Mouse (Mus musculus): Measurements from ENCODE around the gene Serpina1b. TPM values are rescaled to one million over a fixed set of nuclear protein-coding genes. Genes with fewer than 3 reads are reported as not detected.
"Not testable (repeated sequence)": the region's sequence is repeated elsewhere in the genome, so short reads cannot be mapped to it uniquely, and the experiment has no call there.

The Serpina1b gene
- polyA plus RNA-seq, 1 experiment, result not detected

GRCm38 (mm10) chr12:103735566-103735965 lies 94.6 kb downstream of the Serpina1b start:
- H3K9me3 ChIP-seq; H3K27me3 ChIP-seq (replicated peaks); H3K4me3 ChIP-seq (replicated peaks); H3K36me3 ChIP-seq (replicated peaks; ENCODE audit: low read length); H3K4me1 ChIP-seq: not testable (repeated sequence)

GRCm38 (mm10) chr12:103735101-103735500 lies 95.1 kb downstream of the Serpina1b start:
- H3K27me3 ChIP-seq (replicated peaks); H3K36me3 ChIP-seq (replicated peaks; ENCODE audit: low read length); H3K4me3 ChIP-seq (replicated peaks); H3K9me3 ChIP-seq; H3K4me1 ChIP-seq: not testable (repeated sequence)

GRCm38 (mm10) chr12:103711537-103711936 lies 118.6 kb downstream of the Serpina1b start:
- no peaks in the 10 kb centered on the region for H3K36me3 ChIP-seq (replicated peaks; ENCODE audit: low read length)
- H3K4me3 ChIP-seq (replicated peaks), result no peak overlapping the region
- no peaks in the 10 kb centered on the region for H3K4me1 ChIP-seq
- H3K27me3 ChIP-seq (replicated peaks), result no peaks in the 10 kb centered on the region
- peaks cover 22% of the 10 kb centered on the region; the same call in 1 of the 2 replicates for H3K9me3 ChIP-seq
- no peak for TF ChIP-seq FLI1 (IDR thresholded peaks at IDR 0.05; ENCODE audit: low read length)
- no peak for TF ChIP-seq GATA1 (IDR thresholded peaks at IDR 0.05; ENCODE audit: borderline replicate concordance, low read length)

- H3K4me1 ChIP-seq, result no peaks in the 10 kb centered on the region
- H3K4me3 ChIP-seq (replicated peaks), result no peak overlapping the region
- no peaks in the 10 kb centered on the region for H3K27me3 ChIP-seq (replicated peaks)
- no peaks in the 10 kb centered on the region for H3K36me3 ChIP-seq (replicated peaks; ENCODE audit: low read length)
- TF ChIP-seq FLI1 (IDR thresholded peaks at IDR 0.05; ENCODE audit: low read length), result no peak
- TF ChIP-seq GATA1 (IDR thresholded peaks at IDR 0.05; ENCODE audit: borderline replicate concordance, low read length), result no peak
- H3K9me3 ChIP-seq, result peaks cover 20% of the 10 kb centered on the region; the same call in 1 of the 2 replicates
Observed at GRCm38 (mm10) chr12:103710405-103710804, 119.8 kb downstream of the Serpina1b start.

GRCm38 (mm10) chr12:103706113-103706512 lies 124.1 kb downstream of the Serpina1b start:
- Histone ChIP-seq H3K4me1 (no peaks in the 10 kb centered on the region), H3K36me3 (replicated peaks; ENCODE audit: low read length) (no peaks in the 10 kb centered on the region), H3K9me3 (peaks cover 30% of the 10 kb centered on the region), H3K27me3 (replicated peaks) (no peaks in the 10 kb centered on the region), H3K4me3 (replicated peaks) (no peak overlapping the region)
- TF ChIP-seq GATA1 (IDR thresholded peaks at IDR 0.05; ENCODE audit: borderline replicate concordance, low read length) (no peak), FLI1 (IDR thresholded peaks at IDR 0.05; ENCODE audit: low read length) (no peak)

- Histone ChIP-seq H3K4me1 (no peaks in the 10 kb centered on the region), H3K4me3 (replicated peaks) (no peak overlapping the region), H3K9me3 (peaks cover 31% of the 10 kb centered on the region), H3K36me3 (replicated peaks; ENCODE audit: low read length) (no peaks in the 10 kb centered on the region), H3K27me3 (replicated peaks) (no peaks in the 10 kb centered on the region)
- TF ChIP-seq GATA1 (IDR thresholded peaks at IDR 0.05; ENCODE audit: borderline replicate concordance, low read length), result no peak
Observed at GRCm38 (mm10) chr12:103705547-103705946, 124.6 kb downstream of the Serpina1b start.

GRCm38 (mm10) chr12:103700144-103700750 lies 129.9 kb downstream of the Serpina1b start:
- Histone ChIP-seq H3K4me3 (replicated peaks) (no peak overlapping the region), H3K27me3 (replicated peaks) (no peaks in the 10 kb centered on the region), H3K36me3 (replicated peaks; ENCODE audit: low read length) (no peaks in the 10 kb centered on the region), H3K4me1 (no peaks in the 10 kb centered on the region), H3K9me3 (peaks cover 15% of the 10 kb centered on the region)
- TF ChIP-seq GATA1 (IDR thresholded peaks at IDR 0.05; ENCODE audit: borderline replicate concordance, low read length) (no peak), FLI1 (IDR thresholded peaks at IDR 0.05; ENCODE audit: low read length) (no peak)

GRCm38 (mm10) chr12:103695429-103695828 lies 134.7 kb downstream of the Serpina1b start, which contains the start of gene Serpina1f:
TSS of gene Serpina1f (minus strand) at chr12:103695529.
- no peaks in the 10 kb centered on the region for H3K4me1 ChIP-seq
- no peak for TF ChIP-seq FLI1 (IDR thresholded peaks at IDR 0.05; ENCODE audit: low read length)
- no peak for TF ChIP-seq GATA1 (IDR thresholded peaks at IDR 0.05; ENCODE audit: borderline replicate concordance, low read length)
- no peaks in the 10 kb centered on the region for H3K36me3 ChIP-seq (replicated peaks; ENCODE audit: low read length)
- H3K4me3 ChIP-seq (replicated peaks), result no peak within 1 kb of the TSS
- peaks cover 8% of the 10 kb centered on the region; the same call in 1 of the 2 replicates for H3K9me3 ChIP-seq
- no peaks in the 10 kb centered on the region for H3K27me3 ChIP-seq (replicated peaks)

GRCm38 (mm10) chr12:103688221-103688814 lies 141.9 kb downstream of the Serpina1b start:
- no peaks in the 10 kb centered on the region for H3K27me3 ChIP-seq (replicated peaks)
- H3K36me3 ChIP-seq (replicated peaks; ENCODE audit: low read length), result no peaks in the 10 kb centered on the region
- H3K4me3 ChIP-seq (replicated peaks), result no peak overlapping the region
- peaks cover 15% of the 10 kb centered on the region; the same call in 1 of the 2 replicates for H3K9me3 ChIP-seq
- TF ChIP-seq GATA1 (IDR thresholded peaks at IDR 0.05; ENCODE audit: borderline replicate concordance, low read length) (no peak), FLI1 (IDR thresholded peaks at IDR 0.05; ENCODE audit: low read length) (no peak)
- no peaks in the 10 kb centered on the region for H3K4me1 ChIP-seq

- no peaks in the 10 kb centered on the region for H3K27me3 ChIP-seq (replicated peaks)
- H3K36me3 ChIP-seq (replicated peaks; ENCODE audit: low read length), result no peaks in the 10 kb centered on the region
- TF ChIP-seq FLI1 (IDR thresholded peaks at IDR 0.05; ENCODE audit: low read length) (no peak), GATA1 (IDR thresholded peaks at IDR 0.05; ENCODE audit: borderline replicate concordance, low read length) (no peak)
- H3K9me3 ChIP-seq, result peaks cover 15% of the 10 kb centered on the region; the same call in 1 of the 2 replicates
- H3K4me3 ChIP-seq (replicated peaks), result no peak overlapping the region
- H3K4me1 ChIP-seq, result no peaks in the 10 kb centered on the region
Observed at GRCm38 (mm10) chr12:103687021-103687420, 143.2 kb downstream of the Serpina1b start.

Data from megakaryocyte, embryonic 14.5 days (primary cell).